Mouse (Mus musculus): ENCODE measurements around the gene Jph2. TPM values are rescaled to one million over a fixed set of nuclear protein-coding genes. Genes with fewer than 3 reads are reported as not detected.

Jph2 gene
- total RNA-seq, 2 experiments from 2014 or later, result not detected

GRCm38 (mm10) chr2:163317281-163317680, 80.5 kb downstream of the Jph2 start:
- no peak for ATAC-seq (replicated peaks; ENCODE audit: poor library complexity)

DNA sequence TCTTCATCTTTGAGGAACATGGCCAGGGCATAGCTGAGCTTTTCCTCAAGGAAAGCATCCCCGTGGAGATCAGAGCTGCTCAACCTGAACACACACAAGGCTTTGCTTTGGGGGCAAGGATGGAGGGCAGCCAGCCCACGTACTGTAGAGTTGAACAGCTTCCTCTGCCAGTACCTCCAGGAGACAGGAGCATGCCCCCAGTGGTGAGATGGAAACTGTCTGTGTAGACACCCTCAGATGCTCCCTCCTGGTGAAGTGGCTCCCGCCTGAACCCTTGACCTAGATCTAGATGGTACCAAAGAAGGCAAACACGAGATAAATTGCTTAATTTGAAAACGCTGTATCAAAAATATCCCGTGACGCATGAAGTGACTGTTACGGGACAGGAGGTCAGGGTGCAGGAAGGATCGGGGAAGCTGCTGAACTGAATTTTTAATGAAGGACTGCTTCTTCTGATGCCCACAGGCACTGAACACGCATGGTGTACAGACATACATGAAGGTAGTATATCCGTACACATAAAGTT, 87.6 kb downstream of the Jph2 start:
- ATAC-seq (replicated peaks; ENCODE audit: poor library complexity), result no peak

DNA sequence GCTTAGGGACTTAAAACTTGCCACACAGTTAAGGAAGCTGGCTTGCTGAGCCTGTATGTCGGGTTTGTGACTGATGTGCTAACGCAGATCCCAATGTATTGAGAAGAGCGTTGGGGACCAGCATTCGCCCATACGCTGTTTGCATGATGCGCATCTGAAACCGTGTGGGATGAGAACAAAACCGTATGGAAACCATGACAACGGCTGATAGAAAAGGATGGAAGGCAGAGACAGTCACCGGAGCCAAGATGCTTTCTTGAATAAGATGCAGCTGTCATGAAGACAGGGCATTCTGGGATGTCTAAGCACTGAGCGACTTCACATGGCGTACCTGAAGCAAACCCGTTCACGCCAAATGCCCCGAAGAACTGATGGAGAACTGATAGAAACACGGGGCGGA, 88.4 kb downstream of the Jph2 start:
- no peak for ATAC-seq (replicated peaks; ENCODE audit: poor library complexity)

DNA sequence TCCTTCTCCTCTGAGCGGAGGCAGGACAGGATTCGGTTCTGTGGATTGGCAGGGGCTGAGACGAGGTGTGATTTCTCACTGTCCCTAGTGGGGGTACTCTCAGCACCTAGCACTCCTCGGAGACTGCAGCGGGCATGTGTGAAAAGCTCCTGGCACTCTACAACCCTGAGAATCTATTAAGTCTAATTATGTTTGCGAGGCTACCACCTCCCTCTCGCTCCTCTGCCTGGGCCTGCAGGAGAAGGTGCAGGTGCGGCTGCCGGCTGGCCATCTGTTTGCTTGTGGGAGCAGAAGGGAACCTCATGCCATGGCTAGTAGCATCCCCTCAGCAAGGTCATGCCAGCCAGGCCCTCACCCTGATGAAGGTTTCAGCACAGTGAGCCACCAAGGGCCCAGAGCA, 94.8 kb downstream of the Jph2 start:
- ATAC-seq (replicated peaks; ENCODE audit: poor library complexity), result no peak

DNA sequence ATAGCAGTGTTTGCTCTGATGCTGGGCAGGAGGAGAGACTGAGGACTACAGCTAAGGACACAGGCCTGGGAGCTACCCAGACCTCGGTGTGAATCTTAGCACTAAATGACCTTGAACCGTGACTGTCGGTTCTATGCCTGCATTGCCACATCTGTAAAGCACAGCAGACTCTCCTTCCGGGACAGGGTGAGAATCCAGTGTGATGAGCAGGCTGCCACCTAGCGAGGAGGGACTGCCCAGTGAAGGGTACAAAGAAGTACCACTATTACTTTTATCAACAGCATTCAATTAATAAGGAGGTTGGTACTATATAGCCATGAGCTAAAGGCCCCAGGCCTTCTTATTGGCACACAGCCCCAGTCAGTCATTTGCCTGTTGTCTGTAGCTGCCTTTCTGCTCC, 96.2 kb downstream of the Jph2 start:
- no peak for ATAC-seq (replicated peaks; ENCODE audit: poor library complexity)

GRCm38 (mm10) chr2:163300069-163301060, 97.4 kb downstream of the Jph2 start:
- ATAC-seq (replicated peaks; ENCODE audit: poor library complexity), result no peak

DNA sequence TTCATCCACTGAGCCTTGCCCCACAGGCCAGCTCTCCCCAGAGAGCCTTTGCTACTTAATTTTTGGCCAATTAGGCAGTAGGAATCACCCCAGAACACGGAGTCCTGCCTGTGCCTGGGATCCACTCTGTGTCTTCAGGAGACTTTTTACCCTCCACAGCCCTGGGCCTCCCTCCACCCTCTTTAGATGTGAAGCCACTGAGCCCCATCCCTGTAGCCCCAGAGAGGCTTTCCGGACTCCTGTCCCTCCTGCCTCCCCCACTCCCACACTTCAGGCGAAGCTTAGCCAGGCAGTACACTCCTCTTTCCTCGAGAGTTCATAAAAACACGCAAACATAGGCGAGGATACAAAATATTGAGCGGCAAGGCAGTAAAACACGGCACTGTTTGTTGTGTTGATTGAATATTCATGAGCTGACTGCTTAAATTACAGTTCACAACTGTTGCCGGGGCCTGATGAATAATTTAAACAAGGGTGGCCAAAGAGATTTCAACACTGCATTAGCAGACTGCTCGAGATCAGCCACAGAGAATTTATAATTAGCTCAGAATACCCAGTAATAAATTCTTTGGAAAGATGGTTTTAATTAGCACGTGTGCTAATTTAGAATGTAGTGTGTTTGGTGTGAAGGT, 100.7 kb downstream of the Jph2 start:
- no peak for ATAC-seq (replicated peaks; ENCODE audit: poor library complexity)

- no peak for ATAC-seq (replicated peaks; ENCODE audit: poor library complexity)
These were observed 108.9 kb downstream of the Jph2 start for GRCm38 (mm10) chr2:163288881-163289379.

Other genes with a start within 250 kb of the Jph2 start
- gene Tox2, start 194.9 kb downstream of the Jph2 start, total RNA-seq (2015), result 0.15 and 0.27 TPM in 2 replicates
- gene Tox2, start 194.9 kb downstream of the Jph2 start, total RNA-seq (2017), result 0.74 TPM in 1 of 2 replicates, not detected in the other
- 87.4 and 102 TPM in 2 replicates for gene Oser1, start 26.7 kb upstream of the Jph2 start, total RNA-seq (2015)
- gene Oser1, start 26.7 kb upstream of the Jph2 start, total RNA-seq (2017), result 89.6 and 93.2 TPM in 2 replicates
- not detected in 2 replicates for gene Gdap1l1, start 40.5 kb upstream of the Jph2 start, total RNA-seq (2015)
- not detected in 2 replicates for gene Gdap1l1, start 40.5 kb upstream of the Jph2 start, total RNA-seq (2017)
- gene Fitm2, start 74.6 kb upstream of the Jph2 start, total RNA-seq (2015), result 1.5 and 3.2 TPM in 2 replicates
- gene Fitm2, start 74.6 kb upstream of the Jph2 start, total RNA-seq (2017), result 5.8 and 6.4 TPM in 2 replicates
- not detected in 2 replicates for gene R3hdml, start 94.3 kb upstream of the Jph2 start, total RNA-seq (2015)
- not detected in 2 replicates for gene R3hdml, start 94.3 kb upstream of the Jph2 start, total RNA-seq (2017)
- 0.07 and 1.1 TPM in 2 replicates for gene Hnf4a, start 108.8 kb upstream of the Jph2 start, total RNA-seq (2015)
- 0.75 and 2.6 TPM in 2 replicates for gene Hnf4a, start 108.8 kb upstream of the Jph2 start, total RNA-seq (2017)
- gene Ttpal, start 204.3 kb upstream of the Jph2 start, total RNA-seq (2015), result 13.7 and 20.7 TPM in 2 replicates
- gene Ttpal, start 204.3 kb upstream of the Jph2 start, total RNA-seq (2017), result 12.4 and 12.7 TPM in 2 replicates
- 641 and 693 TPM in 2 replicates for gene Serinc3, start 247.1 kb upstream of the Jph2 start, total RNA-seq (2015)
- 470 and 502 TPM in 2 replicates for gene Serinc3, start 247.1 kb upstream of the Jph2 start, total RNA-seq (2017)

Measured in megakaryocyte progenitor cell, adult 5-6 weeks (primary cell).